Comparison of ENCODE assay signal across 9 mouse cellular contexts in genomic region chr1:71652551-71653399, GRCm38 (mm10). TPM values are rescaled to one million over a fixed set of nuclear protein-coding genes. Genes with fewer than 3 reads are reported as not detected.
DNase-seq lines count a peak whose midpoint lies in the region; ATAC-seq and TF ChIP-seq lines count a peak whose summit lies in the region.
"Had no signal": no experiment of that assay in that cellular context is flagged by ENCODE, and none has a peak within 500 bp of the region (broad histone marks: within the 10 kb centered on the region; RNA-seq: fewer than 3 reads in every experiment).

Fn1 (minus strand) TSS chr1:71653200.

- peak; percentile 95 for ATAC-seq in forebrain, embryonic 12.5 days (ENCODE audit: low FRiP score)
- ATAC-seq in heart, embryonic 15.5 days (replicated peaks; ENCODE audit: insufficient number of reproducible peaks, insufficient read depth, low FRiP score, low read depth): peak; percentile 97
- ATAC-seq in liver, embryonic 14.5 days (ENCODE audit: insufficient read depth): peak; percentile 79

- peaks cover 14% of the 10 kb centered on the region; the same call in 1 of the 2 replicates for H3K36me3 ChIP-seq in forebrain, embryonic 12.5 days (replicated peaks)
- H3K36me3 ChIP-seq in heart, embryonic 15.5 days: no peaks in the 10 kb centered on the region
- H3K36me3 ChIP-seq in liver, embryonic 14.5 days (replicated peaks; ENCODE audit: control insufficient read depth, insufficient read depth, low read depth): no peaks in the 10 kb centered on the region
- no peaks in the 10 kb centered on the region for H3K36me3 ChIP-seq in testis, adult 2 months (ENCODE audit: control insufficient read depth, insufficient read depth, low read length)
- H3K36me3 ChIP-seq: G1E had no signal

- H3K27me3 ChIP-seq in forebrain, embryonic 12.5 days: peaks cover 8% of the 10 kb centered on the region; the same call in 1 of the 2 replicates
- no peaks in the 10 kb centered on the region for H3K27me3 ChIP-seq in heart, embryonic 15.5 days
- H3K27me3 ChIP-seq in liver, embryonic 14.5 days (ENCODE audit: control insufficient read depth, insufficient read depth, low read length): peaks cover 28% of the 10 kb centered on the region
- H3K27me3 ChIP-seq in testis, adult 2 months (ENCODE audit: control insufficient read depth, insufficient read depth, low read length): no peaks in the 10 kb centered on the region

- no peak for TF ChIP-seq CTCF in liver, embryonic 14.5 days (IDR thresholded peaks at IDR 0.05; ENCODE audit: low read depth)
- TF ChIP-seq CTCF in testis, adult 2 months (IDR thresholded peaks at IDR 0.05; ENCODE audit: control insufficient read depth, insufficient read depth, insufficient replicate concordance, low read depth, low read length): no peak

- peak within 1 kb of the TSS; percentile 90 for H3K27ac ChIP-seq in forebrain, embryonic 12.5 days
- H3K27ac ChIP-seq in heart, embryonic 15.5 days: peak within 1 kb of the TSS; percentile 86
- H3K27ac ChIP-seq in liver, embryonic 14.5 days: no peak within 1 kb of the TSS
- H3K27ac ChIP-seq in testis, adult 2 months (ENCODE audit: control insufficient read depth, insufficient read depth, low read depth, low read length): peak within 1 kb of the TSS; percentile 55

- peak within 1 kb of the TSS; percentile 69 for H3K9ac ChIP-seq in forebrain, embryonic 12.5 days
- peak within 1 kb of the TSS; percentile 78 for H3K9ac ChIP-seq in heart, embryonic 15.5 days
- H3K9ac ChIP-seq in liver, embryonic 14.5 days (replicated peaks): peak within 1 kb of the TSS; percentile 23; the same call in 1 of the 2 replicates

- H3K4me1 ChIP-seq in forebrain, embryonic 12.5 days: peaks cover 16% of the 10 kb centered on the region
- H3K4me1 ChIP-seq in heart, embryonic 15.5 days (replicated peaks): peaks cover 11% of the 10 kb centered on the region; the same call in 1 of the 2 replicates
- no peaks in the 10 kb centered on the region; a peak in 1 of 4 replicates for H3K4me1 ChIP-seq in liver, embryonic 14.5 days (replicated peaks; ENCODE audit: control insufficient read depth in 2 of 2, insufficient read depth in 2 of 2, low read length in 1 of 2)
- peaks cover 12% of the 10 kb centered on the region for H3K4me1 ChIP-seq in testis, adult 2 months (ENCODE audit: control insufficient read depth, insufficient read depth, low read length)

- no peak for TF ChIP-seq POLR2A in testis, adult 2 months (IDR thresholded peaks at IDR 0.05; ENCODE audit: control insufficient read depth, low read depth, low read length)

- peak; percentile 97 for DNase-seq in 3134 (ENCODE audit: extremely low read depth, insufficient read length, low spot score)
- peak; percentile 18 for DNase-seq in brain, adult 2 months (ENCODE audit: low read depth, low spot score)
- DNase-seq in kidney, postnatal 14 days: peak; percentile 93
- peak in 2 of 3 experiments; percentile 30 to 44 for DNase-seq in liver, embryonic 14.5 days (ENCODE audit: low read depth in 3 of 3, low spot score in 3 of 3)
- DNase-seq in neural tube, embryonic 10.5 days (ENCODE audit: extremely low spot score, low spot score): peak; percentile 94

- peak within 1 kb of the TSS; percentile 93 for H3K4me2 ChIP-seq in forebrain, embryonic 12.5 days
- H3K4me2 ChIP-seq in heart, embryonic 15.5 days: peak within 1 kb of the TSS; percentile 84
- peak within 1 kb of the TSS; percentile 58 for H3K4me2 ChIP-seq in liver, embryonic 14.5 days (ENCODE audit: low read depth)

- WGBS in forebrain, embryonic 12.5 days: under 1% methylated on average over 62 of the region's 63 CpGs
- WGBS in heart, embryonic 15.5 days: under 1% methylated on average over 63 of the region's 63 CpGs
- WGBS in liver, embryonic 14.5 days (ENCODE audit: insufficient replicate concordance): under 1% methylated on average over 62 of the region's 63 CpGs

- TF ChIP-seq EP300 in liver, embryonic 14.5 days (IDR thresholded peaks at IDR 0.05; ENCODE audit: low read depth): no peak

- H3K9me3 ChIP-seq in forebrain, embryonic 12.5 days: no peaks in the 10 kb centered on the region
- no peaks in the 10 kb centered on the region for H3K9me3 ChIP-seq in heart, embryonic 15.5 days (replicated peaks)
- H3K9me3 ChIP-seq in liver, embryonic 14.5 days (ENCODE audit: control insufficient read depth, low read length): no peaks in the 10 kb centered on the region
- H3K9me3 ChIP-seq: G1E had no signal

- peak within 1 kb of the TSS; percentile 66 for H3K4me3 ChIP-seq in forebrain, embryonic 12.5 days (replicated peaks)
- H3K4me3 ChIP-seq in heart, embryonic 15.5 days: peak within 1 kb of the TSS; percentile 82
- H3K4me3 ChIP-seq in liver, embryonic 14.5 days (ENCODE audit: insufficient read depth in 1 of 2, low read depth in 2 of 2, low read length in 2 of 2): peak within 1 kb of the TSS; percentile 50 to 68
- H3K4me3 ChIP-seq in testis, adult 2 months (ENCODE audit: control insufficient read depth, low read depth, low read length): peak within 1 kb of the TSS; percentile 84

RNA-seq across cellular contexts. Expression of gene Fn1, which starts in this region (rescaled TPM):
- 93.2 and 96.6 TPM in 2 replicates for polyA plus RNA-seq in forebrain, embryonic 12.5 days (2016; fragmentation: Nextera tagmentation; extraction: Ambion mirVana)
- 158 and 219 TPM in 2 replicates for polyA plus RNA-seq in heart, embryonic 15.5 days (2015; fragmentation: Nextera tagmentation; extraction: Ambion mirVana)
- 71.4 and 99.5 TPM in 2 replicates for polyA plus RNA-seq in liver, embryonic 14.5 days (2012; rRNA removed)
- polyA plus RNA-seq in liver, embryonic 14.5 days (2014; fragmentation: Nextera tagmentation; extraction: Ambion mirVana): 78.8 and 84.7 TPM in 2 replicates
- 13.1 and 15.8 TPM in 2 replicates for polyA plus RNA-seq in testis, adult 2 months (2012; rRNA removed)

Comparison
In these comparisons a context has a peak if more than half of its experiments do, and no peak if none do; other contexts are left out.
1. DNase-seq: peak in every context shown above with its lines; median percentile 97 in 3134; 94 in neural tube, embryonic 10.5 days; 93 in kidney, postnatal 14 days; 37 in liver, embryonic 14.5 days; 18 in brain, adult 2 months.
2. H3K9ac ChIP-seq: peak in every context shown above with its lines; median percentile 78 in heart, embryonic 15.5 days; 69 in forebrain, embryonic 12.5 days; 23 in liver, embryonic 14.5 days.